Mouse (Mus musculus): ENCODE measurements at regions not wholly inside any gene's neighbourhood (a gene's known extent, or its start where the extent isn't known, plus 50 kb on each side); places are given as distances from the start of the nearest gene placed in this dataset.

- TF ChIP-seq CTCF (IDR thresholded peaks at IDR 0.05; ENCODE audit: low read depth) (no peak), EP300 (IDR thresholded peaks at IDR 0.05; ENCODE audit: low read depth) (no peak)
- ATAC-seq (ENCODE audit: insufficient read depth, low read depth) = no peak
Measured at GRCm38 (mm10) chr13:26080302-26080701, 689.7 kb downstream of the Hdgfl1 start.

GRCm38 (mm10) chr13:26079362-26079761, 690.6 kb downstream of the Hdgfl1 start:
- no peak for DNase-seq (ENCODE audit: low spot score)
- no peak overlapping the region for H3K27ac ChIP-seq (ENCODE audit: low read depth)
- no peak overlapping the region for H3K4me3 ChIP-seq (ENCODE audit: low read depth, low read length)
- no peaks in the 10 kb centered on the region for H3K36me3 ChIP-seq (replicated peaks; ENCODE audit: control insufficient read depth, insufficient read depth, low read length)
- no peak for ATAC-seq (ENCODE audit: insufficient read depth, low read depth)
- no peaks in the 10 kb centered on the region for H3K27me3 ChIP-seq (ENCODE audit: control insufficient read depth, insufficient read depth, low read length)
- 73% methylated on average over 1 of the region's 1 CpGs for WGBS
- no peak overlapping the region for H3K4me2 ChIP-seq (ENCODE audit: low read depth, low read length)
- H3K9ac ChIP-seq (replicated peaks; ENCODE audit: low read depth, low read length) = no peak overlapping the region
- TF ChIP-seq CTCF (IDR thresholded peaks at IDR 0.05; ENCODE audit: low read depth) (no peak), EP300 (IDR thresholded peaks at IDR 0.05; ENCODE audit: low read depth) (no peak)
- no peaks in the 10 kb centered on the region for H3K4me1 ChIP-seq (ENCODE audit: control insufficient read depth, insufficient read depth)
- no peaks in the 10 kb centered on the region for H3K9me3 ChIP-seq (replicated peaks; ENCODE audit: control insufficient read depth, low read length)

More at GRCm38 (mm10) chr13:26080302-26080701, 689.7 kb downstream of the Hdgfl1 start:
- H3K9me3 ChIP-seq (replicated peaks; ENCODE audit: control insufficient read depth, low read length) = no peaks in the 10 kb centered on the region
- no peak for DNase-seq (ENCODE audit: low spot score)
- H3K4me1 ChIP-seq (ENCODE audit: control insufficient read depth, insufficient read depth) = no peaks in the 10 kb centered on the region
- H3K4me3 ChIP-seq (ENCODE audit: low read depth, low read length) = no peak overlapping the region
- no peaks in the 10 kb centered on the region for H3K27me3 ChIP-seq (ENCODE audit: control insufficient read depth, insufficient read depth, low read length)
- no peak overlapping the region for H3K4me2 ChIP-seq (ENCODE audit: low read depth, low read length)
- 69% methylated on average over 4 of the region's 4 CpGs for WGBS
- no peak overlapping the region for H3K9ac ChIP-seq (replicated peaks; ENCODE audit: low read depth, low read length)
- no peak overlapping the region for H3K27ac ChIP-seq (ENCODE audit: low read depth)
- no peaks in the 10 kb centered on the region for H3K36me3 ChIP-seq (replicated peaks; ENCODE audit: control insufficient read depth, insufficient read depth, low read length)

GRCm38 (mm10) chr13:26061322-26061721, 708.6 kb downstream of the Hdgfl1 start:
- no peak overlapping the region for H3K27ac ChIP-seq (ENCODE audit: low read depth)
- H3K36me3 ChIP-seq (replicated peaks; ENCODE audit: control insufficient read depth, insufficient read depth, low read length) = no peaks in the 10 kb centered on the region
- WGBS = 34% methylated on average over 2 of the region's 2 CpGs
- H3K4me2 ChIP-seq (ENCODE audit: low read depth, low read length) = no peak overlapping the region
- no peak overlapping the region for H3K9ac ChIP-seq (replicated peaks; ENCODE audit: low read depth, low read length)
- no peak overlapping the region for H3K4me3 ChIP-seq (ENCODE audit: low read depth, low read length)
- DNase-seq (ENCODE audit: low spot score) (no peak), ATAC-seq (ENCODE audit: insufficient read depth, low read depth) (no peak)
- no peaks in the 10 kb centered on the region for H3K4me1 ChIP-seq (ENCODE audit: control insufficient read depth, insufficient read depth)
- H3K27me3 ChIP-seq (ENCODE audit: control insufficient read depth, insufficient read depth, low read length) = no peaks in the 10 kb centered on the region
- TF ChIP-seq EP300 (IDR thresholded peaks at IDR 0.05; ENCODE audit: low read depth) (no peak), CTCF (IDR thresholded peaks at IDR 0.05; ENCODE audit: low read depth) (no peak)
- H3K9me3 ChIP-seq (replicated peaks; ENCODE audit: control insufficient read depth, low read length) = no peaks in the 10 kb centered on the region

GRCm38 (mm10) chr13:26037699-26038098, 732.3 kb downstream of the Hdgfl1 start:
- Histone ChIP-seq H3K27me3 (ENCODE audit: control insufficient read depth, insufficient read depth, low read length) (no peaks in the 10 kb centered on the region), H3K9ac (replicated peaks; ENCODE audit: low read depth, low read length) (no peak overlapping the region), H3K4me3 (ENCODE audit: low read depth, low read length) (no peak overlapping the region), H3K4me1 (ENCODE audit: control insufficient read depth, insufficient read depth) (no peaks in the 10 kb centered on the region), H3K27ac (ENCODE audit: low read depth) (no peak overlapping the region), H3K36me3 (replicated peaks; ENCODE audit: control insufficient read depth, insufficient read depth, low read length) (no peaks in the 10 kb centered on the region), H3K4me2 (ENCODE audit: low read depth, low read length) (no peak overlapping the region), H3K9me3 (replicated peaks; ENCODE audit: control insufficient read depth, low read length) (no peaks in the 10 kb centered on the region)
- ATAC-seq (ENCODE audit: insufficient read depth, low read depth) (no peak), DNase-seq (ENCODE audit: low spot score) (no peak)
- TF ChIP-seq EP300 (IDR thresholded peaks at IDR 0.05; ENCODE audit: low read depth) (no peak), CTCF (IDR thresholded peaks at IDR 0.05; ENCODE audit: low read depth) (no peak)

- no peaks in the 10 kb centered on the region for H3K27me3 ChIP-seq (ENCODE audit: control insufficient read depth, insufficient read depth, low read length)
- H3K27ac ChIP-seq (ENCODE audit: low read depth) = no peak overlapping the region
- WGBS = 71% methylated on average over 3 of the region's 3 CpGs
- TF ChIP-seq EP300 (IDR thresholded peaks at IDR 0.05; ENCODE audit: low read depth) (no peak), CTCF (IDR thresholded peaks at IDR 0.05; ENCODE audit: low read depth) (no peak)
- no peak overlapping the region for H3K4me3 ChIP-seq (ENCODE audit: low read depth, low read length)
- no peaks in the 10 kb centered on the region for H3K36me3 ChIP-seq (replicated peaks; ENCODE audit: control insufficient read depth, insufficient read depth, low read length)
- no peak overlapping the region for H3K9ac ChIP-seq (replicated peaks; ENCODE audit: low read depth, low read length)
- DNase-seq (ENCODE audit: low spot score) = no peak
- no peaks in the 10 kb centered on the region for H3K9me3 ChIP-seq (replicated peaks; ENCODE audit: control insufficient read depth, low read length)
- no peak overlapping the region for H3K4me2 ChIP-seq (ENCODE audit: low read depth, low read length)
- H3K4me1 ChIP-seq (ENCODE audit: control insufficient read depth, insufficient read depth) = no peaks in the 10 kb centered on the region
- ATAC-seq (ENCODE audit: insufficient read depth, low read depth) = no peak
Measured at GRCm38 (mm10) chr13:26026386-26026785, 743.6 kb downstream of the Hdgfl1 start.

GRCm38 (mm10) chr13:26024696-26025095, 745.3 kb downstream of the Hdgfl1 start:
- no peak for DNase-seq (ENCODE audit: low spot score)
- H3K4me2 ChIP-seq (ENCODE audit: low read depth, low read length) = no peak overlapping the region
- no peak overlapping the region for H3K9ac ChIP-seq (replicated peaks; ENCODE audit: low read depth, low read length)
- no peaks in the 10 kb centered on the region for H3K4me1 ChIP-seq (ENCODE audit: control insufficient read depth, insufficient read depth)
- no peaks in the 10 kb centered on the region for H3K9me3 ChIP-seq (replicated peaks; ENCODE audit: control insufficient read depth, low read length)
- no peaks in the 10 kb centered on the region for H3K36me3 ChIP-seq (replicated peaks; ENCODE audit: control insufficient read depth, insufficient read depth, low read length)
- H3K4me3 ChIP-seq (ENCODE audit: low read depth, low read length) = no peak overlapping the region
- no peak overlapping the region for H3K27ac ChIP-seq (ENCODE audit: low read depth)
- ATAC-seq (ENCODE audit: insufficient read depth, low read depth) = no peak
- TF ChIP-seq EP300 (IDR thresholded peaks at IDR 0.05; ENCODE audit: low read depth) = no peak
- TF ChIP-seq CTCF (IDR thresholded peaks at IDR 0.05; ENCODE audit: low read depth) = no peak
- no peaks in the 10 kb centered on the region for H3K27me3 ChIP-seq (ENCODE audit: control insufficient read depth, insufficient read depth, low read length)

All from heart, postnatal 0 days (tissue).